Comparison of ENCODE assay signal across 13 mouse cellular contexts in genomic region chr4:65613135-65613534, GRCm38 (mm10).
"Had no signal": no experiment of that assay in that cellular context is flagged by ENCODE, and none has a peak within 500 bp of the region (broad histone marks: within the 10 kb centered on the region; RNA-seq: fewer than 3 reads in every experiment).

No protein-coding gene starts in this region.

- ATAC-seq: lung, postnatal 0 days; midbrain, embryonic 13.5 days had no signal

- H3K4me3 ChIP-seq: left cerebral cortex, adult 2 months; limb, embryonic 13.5 days; midbrain, embryonic 13.5 days; neural tube, embryonic 15.5 days had no signal

- H3K9me3 ChIP-seq: midbrain, embryonic 13.5 days; neural tube, embryonic 15.5 days had no signal

- DNase-seq: kidney, postnatal 25 days; lung, adult 18-20 months; lung, postnatal 36 days; right cerebral cortex, adult 18-20 months; right cerebral cortex, postnatal 25 days; thymus, adult 18-20 months; thymus, postnatal 14 days had no signal

- H3K9ac ChIP-seq: limb, embryonic 13.5 days; liver, embryonic 14.5 days; midbrain, embryonic 13.5 days; neural tube, embryonic 15.5 days had no signal

- H3K4me2 ChIP-seq: limb, embryonic 13.5 days; midbrain, embryonic 13.5 days; neural tube, embryonic 15.5 days had no signal

- H3K27ac ChIP-seq: left cerebral cortex, adult 2 months; limb, embryonic 13.5 days; liver, embryonic 14.5 days; midbrain, embryonic 13.5 days; neural tube, embryonic 15.5 days had no signal

- H3K27me3 ChIP-seq: limb, embryonic 13.5 days; midbrain, embryonic 13.5 days; neural tube, embryonic 15.5 days had no signal
